Mouse (Mus musculus): ENCODE data around the gene Pidd1. TPM values are rescaled to one million over a fixed set of nuclear protein-coding genes. Genes with fewer than 3 reads are reported as not detected.
"Not testable (repeated sequence)": the region's sequence is repeated elsewhere in the genome, so short reads cannot be mapped to it uniquely, and the experiment has no call there.

The Pidd1 gene
- polyA plus RNA-seq, 1 experiment from 2014 or later: 1.8 TPM

DNA sequence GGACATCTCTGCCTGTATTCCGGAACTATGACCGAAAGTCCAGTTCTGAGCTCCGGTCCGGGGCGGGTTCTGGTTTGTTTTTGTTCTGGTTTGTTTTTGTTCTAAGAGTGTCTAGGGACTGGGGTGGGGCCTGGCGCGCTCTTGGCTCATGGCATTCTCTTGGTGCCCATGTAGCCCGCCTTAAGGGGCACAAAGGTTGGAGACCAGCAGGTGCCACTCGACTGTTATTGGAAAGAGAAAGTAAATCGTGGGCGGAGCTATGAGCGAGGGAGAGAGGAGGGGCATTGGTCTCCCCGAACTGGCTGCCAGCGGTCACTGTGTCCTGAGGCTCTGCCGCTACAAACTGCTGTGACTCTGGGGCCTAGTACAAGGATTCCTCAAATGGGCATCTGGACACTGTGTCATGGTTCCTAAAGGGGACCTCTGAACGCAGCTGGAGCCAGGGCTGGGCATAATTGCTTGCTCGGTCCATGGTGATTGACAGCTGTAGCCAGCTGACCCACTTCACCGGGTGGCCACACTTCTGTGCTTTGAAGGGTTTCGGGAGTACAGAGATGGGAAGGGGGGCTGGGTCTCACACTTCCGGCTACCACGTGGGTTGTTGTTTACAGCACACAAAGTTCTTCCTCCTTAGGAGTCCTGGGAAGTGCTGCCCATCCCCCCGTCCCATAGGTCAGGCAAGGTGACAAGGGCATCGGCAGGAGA lies 11.9 kb upstream of the Pidd1 start:
- TF ChIP-seq CTCF (IDR thresholded peaks at IDR 0.05; ENCODE audit: low read depth) (0 out of 2 replicates have a peak, but pooled peaks have one; percentile 3), EP300 (optimal IDR thresholded peaks at IDR 0.05) (no peak)
- Histone ChIP-seq H3K4me2 (replicated peaks; ENCODE audit: low read depth) (peak overlapping the region; percentile 86), H3K36me3 (ENCODE audit: control insufficient read depth, insufficient read depth, low read length) (peaks cover 6% of the 10 kb centered on the region; the same call in 1 of the 2 replicates), H3K9ac (ENCODE audit: low read length) (peak overlapping the region; percentile 79), H3K4me1 (replicated peaks; ENCODE audit: control insufficient read depth, insufficient read depth) (0 out of 2 replicates have a peak, but pooled peaks cover 3% of the 10 kb centered on the region), H3K27me3 (ENCODE audit: control insufficient read depth, insufficient read depth, low read length) (no peaks in the 10 kb centered on the region), H3K27ac (replicated peaks) (peak overlapping the region; percentile 87), H3K4me3 (ENCODE audit: low read depth, low read length) (peak overlapping the region; percentile 57), H3K9me3 (ENCODE audit: control insufficient read depth, low read length) (no peaks in the 10 kb centered on the region)
- DNase-seq (ENCODE audit: low spot score) (peak; percentile 85), ATAC-seq (ENCODE audit: low FRiP score, low TSS enrichment) (peak; percentile 44)
- 3% methylated on average over 23 of the region's 23 CpGs for WGBS

DNA sequence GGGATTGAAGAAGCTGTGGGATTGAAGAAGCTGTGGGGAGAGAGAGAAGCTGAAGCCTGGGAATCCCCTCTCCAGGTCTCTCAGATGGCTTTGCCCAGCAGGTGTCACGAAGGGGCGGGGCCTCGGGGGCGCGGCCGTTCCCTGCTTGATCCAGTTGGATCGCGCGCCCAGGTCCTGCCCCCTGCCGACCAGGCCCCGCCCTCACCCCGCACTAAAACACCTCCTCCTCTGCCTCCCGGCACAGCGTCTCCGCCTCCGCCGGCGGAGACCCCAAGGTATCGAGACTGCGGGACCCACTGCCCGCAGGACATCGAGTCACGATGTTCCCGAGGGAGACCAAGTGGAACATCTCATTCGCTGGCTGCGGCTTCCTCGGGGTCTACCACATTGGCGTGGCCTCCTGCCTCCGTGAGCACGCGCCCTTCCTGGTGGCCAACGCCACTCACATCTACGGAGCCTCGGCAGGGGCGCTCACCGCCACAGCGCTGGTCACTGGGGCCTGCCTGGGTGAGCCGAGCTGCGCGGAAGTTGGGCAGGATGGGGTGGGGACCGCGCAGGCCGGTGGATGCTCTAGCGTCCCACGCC lies 11.2 kb upstream of the Pidd1 start, which contains the start of gene Pnpla2:
TSS of gene Pnpla2 (plus strand) at position 232 of the 585 bp plus-strand sequence.
- peak; percentile 99 for DNase-seq (ENCODE audit: low spot score)
- Histone ChIP-seq H3K4me2 (replicated peaks; ENCODE audit: low read depth) (peak within 1 kb of the TSS; percentile 86), H3K27me3 (ENCODE audit: control insufficient read depth, insufficient read depth, low read length) (no peaks in the 10 kb centered on the region), H3K9me3 (ENCODE audit: control insufficient read depth, low read length) (no peaks in the 10 kb centered on the region), H3K36me3 (ENCODE audit: control insufficient read depth, insufficient read depth, low read length) (peaks cover 6% of the 10 kb centered on the region; the same call in 1 of the 2 replicates), H3K9ac (ENCODE audit: low read length) (peak within 1 kb of the TSS; percentile 79), H3K27ac (replicated peaks) (peak within 1 kb of the TSS; percentile 87), H3K4me1 (replicated peaks; ENCODE audit: control insufficient read depth, insufficient read depth) (0 out of 2 replicates have a peak, but pooled peaks cover 3% of the 10 kb centered on the region), H3K4me3 (ENCODE audit: low read depth, low read length) (peak within 1 kb of the TSS; percentile 57)
- under 1% methylated on average over 44 of the region's 45 CpGs for WGBS
- TF ChIP-seq CTCF (IDR thresholded peaks at IDR 0.05; ENCODE audit: low read depth) (peak; percentile 52; the same call in 1 of the 2 replicates), EP300 (optimal IDR thresholded peaks at IDR 0.05) (no peak)
- ATAC-seq (ENCODE audit: low FRiP score, low TSS enrichment): peak; percentile 83

DNA sequence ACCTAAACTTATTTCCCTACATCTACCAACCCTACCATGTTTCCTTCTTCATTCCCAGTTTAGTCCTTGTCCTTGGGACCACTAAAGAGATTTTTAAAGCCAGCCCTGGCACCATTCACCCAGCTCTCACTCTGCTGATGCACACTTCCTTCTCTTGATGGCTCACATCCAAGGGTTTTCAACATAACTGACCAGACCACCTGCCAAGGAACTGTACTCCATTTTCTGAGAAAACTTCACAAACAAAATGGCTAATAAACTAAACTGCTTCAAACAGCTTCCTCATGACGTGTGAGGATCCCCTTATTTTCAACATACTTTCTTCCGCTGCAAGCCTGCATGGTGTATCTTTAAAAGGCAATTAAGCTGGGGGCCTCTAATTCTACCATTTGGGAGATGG lies 9.8 kb upstream of the Pidd1 start:
- DNase-seq (ENCODE audit: low spot score) (no peak), ATAC-seq (ENCODE audit: low FRiP score, low TSS enrichment) (no peak)
- no peaks in the 10 kb centered on the region for H3K9me3 ChIP-seq (ENCODE audit: control insufficient read depth, low read length)
- no peak for TF ChIP-seq CTCF (IDR thresholded peaks at IDR 0.05; ENCODE audit: low read depth)
- H3K9ac ChIP-seq (ENCODE audit: low read length): no peak overlapping the region
- peaks cover 3% of the 10 kb centered on the region; the same call in 1 of the 2 replicates for H3K4me1 ChIP-seq (replicated peaks; ENCODE audit: control insufficient read depth, insufficient read depth)
- 72% methylated on average over 2 of the region's 2 CpGs for WGBS
- no peaks in the 10 kb centered on the region for H3K27me3 ChIP-seq (ENCODE audit: control insufficient read depth, insufficient read depth, low read length)
- peaks cover 4% of the 10 kb centered on the region; the same call in 1 of the 2 replicates for H3K36me3 ChIP-seq (ENCODE audit: control insufficient read depth, insufficient read depth, low read length)
- no peak overlapping the region for H3K27ac ChIP-seq (replicated peaks)
- no peak overlapping the region for H3K4me2 ChIP-seq (replicated peaks; ENCODE audit: low read depth)
- no peak overlapping the region for H3K4me3 ChIP-seq (ENCODE audit: low read depth, low read length)

DNA sequence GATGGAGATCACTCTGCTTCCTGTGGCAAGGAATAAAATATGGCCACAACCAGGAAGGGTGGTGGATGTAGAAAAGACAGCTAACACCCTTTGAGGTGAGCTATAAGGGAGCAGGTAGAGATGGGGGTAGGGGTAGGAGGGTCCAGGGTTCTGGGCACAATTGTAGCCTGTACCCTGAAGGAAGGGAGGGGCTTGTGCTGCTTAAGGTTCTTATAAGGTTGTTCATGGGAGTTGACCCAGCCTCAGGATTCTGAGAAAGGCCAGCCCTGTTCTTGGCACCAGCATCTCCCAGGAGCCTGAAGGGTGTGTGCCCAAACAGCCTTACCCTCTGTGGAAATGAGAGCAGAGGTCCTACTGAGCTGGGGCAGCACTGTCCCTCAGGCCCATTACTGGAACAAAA lies 8.1 kb upstream of the Pidd1 start:
- Histone ChIP-seq H3K4me1 (replicated peaks; ENCODE audit: control insufficient read depth, insufficient read depth) (peaks cover 3% of the 10 kb centered on the region; the same call in 1 of the 2 replicates), H3K36me3 (ENCODE audit: control insufficient read depth, insufficient read depth, low read length) (peaks cover 6% of the 10 kb centered on the region; the same call in 1 of the 2 replicates), H3K9ac (ENCODE audit: low read length) (no peak overlapping the region), H3K4me3 (ENCODE audit: low read depth, low read length) (no peak overlapping the region), H3K27me3 (ENCODE audit: control insufficient read depth, insufficient read depth, low read length) (no peaks in the 10 kb centered on the region), H3K9me3 (ENCODE audit: control insufficient read depth, low read length) (no peaks in the 10 kb centered on the region), H3K4me2 (replicated peaks; ENCODE audit: low read depth) (no peak overlapping the region), H3K27ac (replicated peaks) (peak overlapping the region; percentile 46)
- DNase-seq (ENCODE audit: low spot score) (peak; percentile 69), ATAC-seq (ENCODE audit: low FRiP score, low TSS enrichment) (peak; percentile 5; the same call in 1 of the 2 replicates)
- TF ChIP-seq CTCF (IDR thresholded peaks at IDR 0.05; ENCODE audit: low read depth): no peak
- no peak for TF ChIP-seq EP300 (optimal IDR thresholded peaks at IDR 0.05)

DNA sequence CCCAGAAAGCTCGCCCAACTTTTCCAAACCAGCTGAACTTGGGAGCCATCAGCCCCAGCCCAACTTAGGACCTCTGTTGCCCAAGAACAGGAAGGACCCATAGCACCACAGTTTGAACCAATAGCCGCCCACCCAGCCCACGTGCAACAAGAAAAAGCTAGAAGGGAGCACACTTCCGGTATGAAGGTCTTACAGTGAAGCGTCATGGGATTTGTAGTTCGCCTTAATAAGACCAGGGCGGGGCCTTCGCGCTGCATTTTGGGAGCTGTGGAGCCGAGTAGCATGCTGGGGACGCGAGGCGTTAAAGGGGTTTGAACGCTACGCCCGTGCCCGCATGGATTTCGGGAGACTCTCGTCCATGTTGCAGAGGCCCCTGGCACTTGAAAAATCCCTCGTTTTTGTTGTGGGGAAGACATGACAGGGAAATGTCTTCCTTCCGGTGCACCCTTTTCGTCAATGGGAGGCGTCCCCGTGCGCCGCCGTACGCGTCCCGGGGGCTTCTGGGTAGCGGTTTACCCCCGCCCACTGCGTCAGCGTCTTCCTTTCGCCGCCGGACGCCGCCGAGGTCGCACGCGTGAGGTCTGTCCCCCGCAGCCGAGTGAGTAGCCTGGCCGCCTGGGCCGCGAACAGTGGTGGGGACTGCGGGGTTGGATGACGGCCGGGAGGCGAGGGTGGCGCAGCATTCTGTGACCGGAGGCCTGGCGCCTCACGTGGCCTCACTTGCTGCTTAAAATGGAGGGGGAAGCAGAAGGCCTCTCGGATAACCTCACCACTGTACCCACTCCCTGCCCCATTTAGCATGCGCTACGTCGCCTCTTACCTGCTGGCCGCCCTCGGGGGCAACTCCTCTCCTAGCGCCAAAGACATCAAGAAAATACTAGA lies 3.5 kb upstream of the Pidd1 start, which contains the start of gene Rplp2:
TSS of gene Rplp2 (plus strand) at position 261 of the 882 bp plus-strand sequence.
- Histone ChIP-seq H3K9ac (ENCODE audit: low read length) (peak within 1 kb of the TSS; percentile 88), H3K27me3 (ENCODE audit: control insufficient read depth, insufficient read depth, low read length) (no peaks in the 10 kb centered on the region), H3K4me3 (ENCODE audit: low read depth, low read length) (peak within 1 kb of the TSS; percentile 77), H3K27ac (replicated peaks) (peak within 1 kb of the TSS; percentile 83), H3K4me2 (replicated peaks; ENCODE audit: low read depth) (peak within 1 kb of the TSS; percentile 70), H3K36me3 (ENCODE audit: control insufficient read depth, insufficient read depth, low read length) (peaks cover 6% of the 10 kb centered on the region; the same call in 1 of the 2 replicates), H3K9me3 (ENCODE audit: control insufficient read depth, low read length) (no peaks in the 10 kb centered on the region), H3K4me1 (replicated peaks; ENCODE audit: control insufficient read depth, insufficient read depth) (peaks cover 4% of the 10 kb centered on the region; the same call in 1 of the 2 replicates)
- ATAC-seq (ENCODE audit: low FRiP score, low TSS enrichment): peak; percentile 88
- TF ChIP-seq EP300 (optimal IDR thresholded peaks at IDR 0.05) (no peak), CTCF (IDR thresholded peaks at IDR 0.05; ENCODE audit: low read depth) (no peak)
- under 1% methylated on average over 63 of the region's 63 CpGs for WGBS
- peak; percentile 94 for DNase-seq (ENCODE audit: low spot score)

DNA sequence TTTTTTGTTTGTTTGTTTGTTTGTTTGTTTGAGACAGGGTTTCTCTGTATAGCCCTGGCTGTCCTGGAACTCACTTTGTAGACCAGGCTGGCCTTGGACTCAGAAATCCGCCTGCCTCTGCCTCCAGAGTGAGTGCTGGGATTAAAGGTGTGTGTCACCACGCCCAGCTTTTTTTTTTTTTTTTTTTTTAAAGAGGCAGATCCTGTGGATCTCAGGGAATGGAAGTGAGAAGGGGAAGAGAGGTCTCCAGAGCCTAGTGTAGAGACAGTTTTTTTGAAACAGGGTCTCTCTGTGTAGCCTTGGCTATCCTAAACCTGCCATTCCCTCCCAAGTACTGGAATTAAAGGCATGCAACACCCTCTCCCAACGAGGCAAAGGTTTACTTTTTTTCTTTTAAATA lies 2.5 kb upstream of the Pidd1 start:
- not testable (repeated sequence) for ATAC-seq (ENCODE audit: low FRiP score, low TSS enrichment); H3K4me3 ChIP-seq (ENCODE audit: low read depth, low read length); H3K4me1 ChIP-seq (replicated peaks; ENCODE audit: control insufficient read depth, insufficient read depth); H3K27ac ChIP-seq (replicated peaks); H3K36me3 ChIP-seq (ENCODE audit: control insufficient read depth, insufficient read depth, low read length); H3K27me3 ChIP-seq (ENCODE audit: control insufficient read depth, insufficient read depth, low read length); H3K9ac ChIP-seq (ENCODE audit: low read length); DNase-seq (ENCODE audit: low spot score); H3K9me3 ChIP-seq (ENCODE audit: control insufficient read depth, low read length)
- WGBS: 76% methylated on average over 3 of the region's 3 CpGs
- H3K4me2 ChIP-seq (replicated peaks; ENCODE audit: low read depth): peak overlapping the region; percentile 70; the same call in 1 of the 2 replicates
